Mouse (Mus musculus) hindbrain, embryonic 13.5 days (tissue): ENCODE results near the gene Hyal3. TPM values are rescaled to one million over a fixed set of nuclear protein-coding genes. Genes with fewer than 3 reads are reported as not detected.

ENCODE experiments used
- ATAC-seq: fragments of 200-750 bp; cut with Nextera tagmentation; 2 replicates; pipeline ENCODE4 v1.8.0; 2017; ENCODE audit warnings: moderate TSS enrichment; ENCODE audit not compliant: low FRiP score
- H3K27ac ChIP-seq: fragments of 300-500 bp; sonication (generic); 2 replicates; pipeline ENCODE4 v1.5.1; 2015; ENCODE audit warnings: inconsistent platforms, mild to moderate bottlenecking, moderate library complexity
- H3K27me3 ChIP-seq: fragments of 300-500 bp; sonication (generic); 2 replicates; pipeline ENCODE4 v1.6.1; 2015; ENCODE audit warnings: mild to moderate bottlenecking, inconsistent platforms
- H3K36me3 ChIP-seq: fragments of 300-500 bp; sonication (generic); 2 replicates; pipeline ENCODE4 v1.6.1; 2015; ENCODE audit warnings: mild to moderate bottlenecking, inconsistent platforms
- H3K4me1 ChIP-seq: fragments of 300-500 bp; sonication (generic); replicated peaks from 2 replicates; pipeline ENCODE4 v1.6.1; 2015; ENCODE audit warnings: inconsistent platforms
- H3K4me2 ChIP-seq: fragments of 300-500 bp; sonication (generic); 2 replicates; pipeline ENCODE4 v1.6.1; 2015; ENCODE audit warnings: inconsistent platforms, mild to moderate bottlenecking, moderate library complexity
- H3K4me3 ChIP-seq: fragments of 300-500 bp; sonication (generic); 2 replicates; pipeline ENCODE4 v1.5.1; 2015; ENCODE audit warnings: mild to moderate bottlenecking, inconsistent platforms
- H3K9ac ChIP-seq: fragments of 300-500 bp; sonication (generic); 2 replicates; pipeline ENCODE4 v1.6.1; 2015; ENCODE audit warnings: mild to moderate bottlenecking, inconsistent platforms
- H3K9me3 ChIP-seq: fragments of 300-500 bp; sonication (generic); 2 replicates; pipeline ENCODE4 v1.6.1; 2016; ENCODE audit warnings: inconsistent platforms
- WGBS: fragments of 180-500 bp; shearing (Covaris S2); methylation state at CpG from one replicate; pipeline ENCODE4 v1.1.7; 2015; 5-methylcytosine and 5-hydroxymethylcytosine counted together
- polyA plus RNA-seq: library from polyadenylated mRNA; unstranded; fragments of >200 nt; fragmentation: Nextera tagmentation; extraction: Ambion mirVana; gene quantifications from 2 replicates; pipeline ENCODE4 v1.2.1, GENCODE M21; 2015

Hyal3 gene
- polyA plus RNA-seq, result 1.3 and 1.6 TPM in 2 replicates

- under 1% methylated on average over 32 of the region's 32 CpGs for WGBS
- Histone ChIP-seq H3K27me3 (no peaks in the 10 kb centered on the region), H3K9ac (peak within 1 kb of the TSS; percentile 83), H3K4me3 (peak within 1 kb of the TSS; percentile 62), H3K9me3 (no peaks in the 10 kb centered on the region), H3K4me2 (peak within 1 kb of the TSS; percentile 97), H3K4me1 (peaks cover 48% of the 10 kb centered on the region), H3K36me3 (peaks cover 10% of the 10 kb centered on the region), H3K27ac (peak within 1 kb of the TSS; percentile 86)
- ATAC-seq, result peak; percentile 70
Observed at GRCm38 (mm10) chr9:107580501-107581317, at the start of gene Hyal3. Gene Hyal3 (plus strand): TSS chr9:107580818.

GRCm38 (mm10) chr9:107533791-107534407 is 46.7 kb upstream of the Hyal3 start, which contains the start of gene Tmem115:
Gene Tmem115 (plus strand): TSS chr9:107533945.
- peak; percentile 98 for ATAC-seq
- Histone ChIP-seq H3K27me3 (0 out of 2 replicates have a peak, but pooled peaks cover 5% of the 10 kb centered on the region), H3K9ac (peak within 1 kb of the TSS; percentile 93), H3K9me3 (no peaks in the 10 kb centered on the region), H3K4me3 (peak within 1 kb of the TSS; percentile 93), H3K27ac (peak within 1 kb of the TSS; percentile 78), H3K36me3 (peaks cover 17% of the 10 kb centered on the region), H3K4me1 (peaks cover 40% of the 10 kb centered on the region), H3K4me2 (peak within 1 kb of the TSS; percentile 100)
- under 1% methylated on average over 48 of the region's 48 CpGs for WGBS

- Histone ChIP-seq H3K9ac (peak overlapping the region; percentile 93), H3K4me3 (peak overlapping the region; percentile 93), H3K4me2 (peak overlapping the region; percentile 100), H3K27ac (peak overlapping the region; percentile 78), H3K9me3 (no peaks in the 10 kb centered on the region), H3K27me3 (0 out of 2 replicates have a peak, but pooled peaks cover 5% of the 10 kb centered on the region), H3K36me3 (peaks cover 24% of the 10 kb centered on the region), H3K4me1 (peaks cover 40% of the 10 kb centered on the region)
- peak; percentile 38; the same call in 1 of the 2 replicates for ATAC-seq
- under 1% methylated on average over 40 of the region's 40 CpGs for WGBS
Observed at GRCm38 (mm10) chr9:107534408-107535202, 46.0 kb upstream of the Hyal3 start.

- no peaks in the 10 kb centered on the region for H3K27me3 ChIP-seq
- WGBS, result 95% methylated on average over 7 of the region's 7 CpGs
- H3K4me3 ChIP-seq, result no peak overlapping the region
- peaks cover 32% of the 10 kb centered on the region for H3K36me3 ChIP-seq
- no peak for ATAC-seq
- H3K4me1 ChIP-seq, result peaks cover 67% of the 10 kb centered on the region
- H3K9ac ChIP-seq, result no peak overlapping the region
- no peak overlapping the region for H3K27ac ChIP-seq
- no peak overlapping the region; the same call in 1 of the 2 replicates for H3K4me2 ChIP-seq
- no peaks in the 10 kb centered on the region for H3K9me3 ChIP-seq
Observed at GRCm38 (mm10) chr9:107538231-107538630, 42.4 kb upstream of the Hyal3 start.

GRCm38 (mm10) chr9:107538711-107539110 is 41.9 kb upstream of the Hyal3 start:
- H3K4me3 ChIP-seq, result no peak overlapping the region
- no peak overlapping the region for H3K9ac ChIP-seq
- WGBS, result 97% methylated on average over 3 of the region's 3 CpGs
- H3K4me2 ChIP-seq, result no peak overlapping the region
- peaks cover 67% of the 10 kb centered on the region for H3K4me1 ChIP-seq
- H3K36me3 ChIP-seq, result peaks cover 36% of the 10 kb centered on the region
- H3K27ac ChIP-seq, result no peak overlapping the region
- H3K27me3 ChIP-seq, result no peaks in the 10 kb centered on the region
- no peak for ATAC-seq
- H3K9me3 ChIP-seq, result no peaks in the 10 kb centered on the region

- H3K27ac ChIP-seq, result no peak overlapping the region
Observed at GRCm38 (mm10) chr9:107539940-107540339, 40.7 kb upstream of the Hyal3 start.

GRCm38 (mm10) chr9:107540420-107540819 is 40.2 kb upstream of the Hyal3 start:
- H3K27me3 ChIP-seq, result no peaks in the 10 kb centered on the region
- peak overlapping the region; percentile 72; the same call in 1 of the 2 replicates for H3K9ac ChIP-seq
- peak overlapping the region; percentile 83 for H3K4me2 ChIP-seq
- H3K36me3 ChIP-seq, result peaks cover 51% of the 10 kb centered on the region
- no peak for ATAC-seq
- WGBS, result 65% methylated on average over 4 of the region's 4 CpGs
- peaks cover 66% of the 10 kb centered on the region for H3K4me1 ChIP-seq
- no peaks in the 10 kb centered on the region for H3K9me3 ChIP-seq
- H3K27ac ChIP-seq, result no peak overlapping the region
- H3K4me3 ChIP-seq, result peak overlapping the region; percentile 64

More at GRCm38 (mm10) chr9:107539940-107540339, 40.7 kb upstream of the Hyal3 start:
- Histone ChIP-seq H3K4me2 (no peak overlapping the region), H3K9ac (0 out of 2 replicates have a peak overlapping the region, but pooled peaks have one; percentile 5), H3K27me3 (no peaks in the 10 kb centered on the region), H3K4me1 (peaks cover 66% of the 10 kb centered on the region), H3K36me3 (peaks cover 49% of the 10 kb centered on the region), H3K4me3 (no peak overlapping the region), H3K9me3 (no peaks in the 10 kb centered on the region)
- WGBS, result 98% methylated on average over 8 of the region's 8 CpGs
- ATAC-seq, result no peak

GRCm38 (mm10) chr9:107541005-107541404 is 39.6 kb upstream of the Hyal3 start:
- H3K4me1 ChIP-seq, result peaks cover 63% of the 10 kb centered on the region
- H3K36me3 ChIP-seq, result peaks cover 51% of the 10 kb centered on the region
- no peaks in the 10 kb centered on the region for H3K27me3 ChIP-seq
- 0 out of 2 replicates have a peak overlapping the region, but pooled peaks have one; percentile 70 for H3K27ac ChIP-seq
- no peaks in the 10 kb centered on the region for H3K9me3 ChIP-seq
- peak overlapping the region; percentile 83 for H3K4me2 ChIP-seq
- peak overlapping the region; percentile 64 for H3K4me3 ChIP-seq
- H3K9ac ChIP-seq, result peak overlapping the region; percentile 72
- no peak for ATAC-seq
- WGBS, result 29% methylated on average over 10 of the region's 10 CpGs

GRCm38 (mm10) chr9:107541474-107542351 is 38.9 kb upstream of the Hyal3 start, which contains the start of the genes Cyb561d2 and Nprl2:
Gene Cyb561d2 (minus strand): TSS chr9:107542193.
Gene Nprl2 (plus strand): TSS chr9:107542226.
- H3K9me3 ChIP-seq, result no peaks in the 10 kb centered on the region
- WGBS, result under 1% methylated on average over 46 of the region's 46 CpGs
- peaks cover 63% of the 10 kb centered on the region for H3K4me1 ChIP-seq
- H3K9ac ChIP-seq, result peak within 1 kb of the TSS; percentile 72
- peak within 1 kb of the TSS; percentile 74 for H3K27ac ChIP-seq
- H3K36me3 ChIP-seq, result peaks cover 51% of the 10 kb centered on the region
- no peaks in the 10 kb centered on the region for H3K27me3 ChIP-seq
- H3K4me3 ChIP-seq, result peak within 1 kb of the TSS; percentile 64
- peak within 1 kb of the TSS; percentile 83 for H3K4me2 ChIP-seq
- ATAC-seq, result peak; percentile 87

- Histone ChIP-seq H3K4me3 (peak overlapping the region; percentile 64), H3K36me3 (peaks cover 50% of the 10 kb centered on the region), H3K9me3 (no peaks in the 10 kb centered on the region), H3K9ac (peak overlapping the region; percentile 72), H3K27me3 (no peaks in the 10 kb centered on the region), H3K4me2 (peak overlapping the region; percentile 83), H3K4me1 (peaks cover 63% of the 10 kb centered on the region), H3K27ac (peak overlapping the region; percentile 74)
- peak; percentile 25; the same call in 1 of the 2 replicates for ATAC-seq
- 2% methylated on average over 11 of the region's 11 CpGs for WGBS
Observed at GRCm38 (mm10) chr9:107542352-107542686, 38.3 kb upstream of the Hyal3 start.

- H3K4me3 ChIP-seq, result peak overlapping the region; percentile 64
- H3K9me3 ChIP-seq, result no peaks in the 10 kb centered on the region
- peak overlapping the region; percentile 83 for H3K4me2 ChIP-seq
- 39% methylated on average over 8 of the region's 8 CpGs for WGBS
- no peak for ATAC-seq
- peak overlapping the region; percentile 72 for H3K9ac ChIP-seq
- H3K36me3 ChIP-seq, result peaks cover 46% of the 10 kb centered on the region
- H3K4me1 ChIP-seq, result peaks cover 63% of the 10 kb centered on the region
- peak overlapping the region; percentile 74; the same call in 1 of the 2 replicates for H3K27ac ChIP-seq
- no peaks in the 10 kb centered on the region for H3K27me3 ChIP-seq
Observed at GRCm38 (mm10) chr9:107542721-107543120, 37.9 kb upstream of the Hyal3 start.
